Mouse (Mus musculus): ENCODE data around the gene Taar7f. TPM values are rescaled to one million over a fixed set of nuclear protein-coding genes. Genes with fewer than 3 reads are reported as not detected.
A peak's percentile ranks its signal among the peaks of the same experiment; 100 is the strongest.
"Not testable (repeated sequence)": the region's sequence is repeated elsewhere in the genome, so short reads cannot be mapped to it uniquely, and the experiment has no call there.

The Taar7f gene
- polyA plus RNA-seq (2015; fragmentation: Nextera tagmentation; extraction: Ambion mirVana), result not detected in 2 replicates

GRCm38 (mm10) chr10:24049210-24049609 lies at the start of gene Taar7f:
TSS of gene Taar7f (plus strand) at chr10:24049510.
- H3K4me2 ChIP-seq (replicated peaks), result no peak within 1 kb of the TSS
- H3K4me3 ChIP-seq (replicated peaks), result no peak within 1 kb of the TSS
- H3K4me1 ChIP-seq (replicated peaks), result no peaks in the 10 kb centered on the region
- H3K36me3 ChIP-seq, result no peaks in the 10 kb centered on the region
- no peaks in the 10 kb centered on the region for H3K9me3 ChIP-seq
- no peak for ATAC-seq
- no peak within 1 kb of the TSS for H3K9ac ChIP-seq
- no peaks in the 10 kb centered on the region for H3K27me3 ChIP-seq (replicated peaks)
- no peak within 1 kb of the TSS for H3K27ac ChIP-seq

GRCm38 (mm10) chr10:23999639-24000038 lies 49.7 kb upstream of the Taar7f start, which contains the start of gene Taar7b:
TSS of gene Taar7b (plus strand) at chr10:23999939.
- no peak within 1 kb of the TSS for H3K27ac ChIP-seq
- 82% methylated on average over 1 of the region's 1 CpGs for WGBS
- H3K36me3 ChIP-seq, result no peaks in the 10 kb centered on the region
- H3K9me3 ChIP-seq, result no peaks in the 10 kb centered on the region
- no peak for ATAC-seq
- no peaks in the 10 kb centered on the region for H3K27me3 ChIP-seq (replicated peaks)
- no peak within 1 kb of the TSS for H3K9ac ChIP-seq
- H3K4me2 ChIP-seq (replicated peaks), result no peak within 1 kb of the TSS
- H3K4me3 ChIP-seq (replicated peaks), result no peak within 1 kb of the TSS
- no peaks in the 10 kb centered on the region for H3K4me1 ChIP-seq (replicated peaks)

- H3K4me2 ChIP-seq (replicated peaks), result no peak overlapping the region
- H3K4me1 ChIP-seq (replicated peaks), result no peaks in the 10 kb centered on the region
- no peaks in the 10 kb centered on the region for H3K27me3 ChIP-seq (replicated peaks)
- no peaks in the 10 kb centered on the region for H3K9me3 ChIP-seq
- H3K36me3 ChIP-seq, result no peaks in the 10 kb centered on the region
- H3K27ac ChIP-seq, result no peak overlapping the region
- H3K9ac ChIP-seq, result no peak overlapping the region
- 83% methylated on average over 1 of the region's 1 CpGs for WGBS
- no peak for ATAC-seq
- H3K4me3 ChIP-seq (replicated peaks), result no peak overlapping the region
These were observed 42.9 kb upstream of the Taar7f start for GRCm38 (mm10) chr10:24006442-24006841.

- Histone ChIP-seq H3K4me3 (replicated peaks) (no peak overlapping the region), H3K9ac (no peak overlapping the region), H3K9me3 (no peaks in the 10 kb centered on the region), H3K4me1 (replicated peaks) (no peaks in the 10 kb centered on the region), H3K27me3 (replicated peaks) (no peaks in the 10 kb centered on the region), H3K36me3 (no peaks in the 10 kb centered on the region), H3K4me2 (replicated peaks) (no peak overlapping the region), H3K27ac (no peak overlapping the region)
- ATAC-seq, result no peak
- 35% methylated on average over 2 of the region's 2 CpGs for WGBS
These were observed 42.3 kb upstream of the Taar7f start for GRCm38 (mm10) chr10:24007034-24007433.

GRCm38 (mm10) chr10:24008143-24008542 lies 41.2 kb upstream of the Taar7f start:
- H3K4me1 ChIP-seq (replicated peaks), result no peaks in the 10 kb centered on the region
- no peaks in the 10 kb centered on the region for H3K27me3 ChIP-seq (replicated peaks)
- H3K4me3 ChIP-seq (replicated peaks), result no peak overlapping the region
- no peak overlapping the region for H3K27ac ChIP-seq
- 93% methylated on average over 1 of the region's 1 CpGs for WGBS
- no peak for ATAC-seq
- no peaks in the 10 kb centered on the region for H3K9me3 ChIP-seq
- no peaks in the 10 kb centered on the region for H3K36me3 ChIP-seq
- H3K9ac ChIP-seq, result no peak overlapping the region
- no peak overlapping the region for H3K4me2 ChIP-seq (replicated peaks)

- H3K36me3 ChIP-seq, result no peaks in the 10 kb centered on the region
- no peak within 1 kb of the TSS for H3K27ac ChIP-seq
- no peaks in the 10 kb centered on the region for H3K4me1 ChIP-seq (replicated peaks)
- no peaks in the 10 kb centered on the region for H3K27me3 ChIP-seq (replicated peaks)
- no peak within 1 kb of the TSS for H3K4me3 ChIP-seq (replicated peaks)
- no peak within 1 kb of the TSS for H3K4me2 ChIP-seq (replicated peaks)
- no peaks in the 10 kb centered on the region for H3K9me3 ChIP-seq
- H3K9ac ChIP-seq, result no peak within 1 kb of the TSS
- no peak for ATAC-seq
These were observed 22.4 kb upstream of the Taar7f start, which contains the start of gene Taar7d for GRCm38 (mm10) chr10:24026922-24027321. TSS of gene Taar7d (plus strand) at chr10:24027222.

GRCm38 (mm10) chr10:24031347-24031746 lies 18.0 kb upstream of the Taar7f start:
- Histone ChIP-seq H3K4me3 (replicated peaks) (no peak overlapping the region), H3K27me3 (replicated peaks) (no peaks in the 10 kb centered on the region)
- ATAC-seq, result no peak

GRCm38 (mm10) chr10:24037314-24037713 lies 12.0 kb upstream of the Taar7f start, which contains the start of gene Taar7e:
TSS of gene Taar7e (plus strand) at chr10:24037614.
- Histone ChIP-seq H3K36me3 (no peaks in the 10 kb centered on the region), H3K9me3 (no peaks in the 10 kb centered on the region), H3K27ac (no peak within 1 kb of the TSS), H3K9ac (no peak within 1 kb of the TSS), H3K4me3 (replicated peaks) (no peak within 1 kb of the TSS), H3K4me2 (replicated peaks) (no peak within 1 kb of the TSS), H3K27me3 (replicated peaks) (no peaks in the 10 kb centered on the region), H3K4me1 (replicated peaks) (no peaks in the 10 kb centered on the region)
- no peak for ATAC-seq
- 88% methylated on average over 2 of the region's 2 CpGs for WGBS

More at GRCm38 (mm10) chr10:24031347-24031746, 18.0 kb upstream of the Taar7f start:
- no peaks in the 10 kb centered on the region for H3K4me1 ChIP-seq (replicated peaks)
- no peak overlapping the region for H3K4me2 ChIP-seq (replicated peaks)
- H3K9me3 ChIP-seq, result no peaks in the 10 kb centered on the region
- H3K36me3 ChIP-seq, result no peaks in the 10 kb centered on the region
- no peak overlapping the region for H3K27ac ChIP-seq
- H3K9ac ChIP-seq, result no peak overlapping the region

GRCm38 (mm10) chr10:24040120-24040869 lies 9.0 kb upstream of the Taar7f start:
- Histone ChIP-seq H3K4me1 (replicated peaks) (no peaks in the 10 kb centered on the region), H3K27me3 (replicated peaks) (no peaks in the 10 kb centered on the region), H3K4me2 (replicated peaks) (no peak overlapping the region), H3K27ac (no peak overlapping the region), H3K36me3 (no peaks in the 10 kb centered on the region), H3K9me3 (no peaks in the 10 kb centered on the region), H3K4me3 (replicated peaks) (no peak overlapping the region), H3K9ac (no peak overlapping the region)
- ATAC-seq, result no peak
- WGBS, result 38% methylated on average over 2 of the region's 2 CpGs

GRCm38 (mm10) chr10:24052039-24052438 lies 2.7 kb downstream of the Taar7f start:
- H3K4me1 ChIP-seq (replicated peaks), result no peaks in the 10 kb centered on the region
- ATAC-seq, result no peak
- no peak overlapping the region for H3K4me2 ChIP-seq (replicated peaks)
- no peak overlapping the region for H3K9ac ChIP-seq
- WGBS, result 47% methylated on average over 5 of the region's 5 CpGs
- H3K27me3 ChIP-seq (replicated peaks), result no peaks in the 10 kb centered on the region
- no peaks in the 10 kb centered on the region for H3K36me3 ChIP-seq
- no peak overlapping the region for H3K27ac ChIP-seq
- H3K9me3 ChIP-seq, result no peaks in the 10 kb centered on the region
- no peak overlapping the region for H3K4me3 ChIP-seq (replicated peaks)

GRCm38 (mm10) chr10:24058986-24059385 lies 9.7 kb downstream of the Taar7f start:
- no peak overlapping the region for H3K27ac ChIP-seq
- H3K27me3 ChIP-seq (replicated peaks), result no peaks in the 10 kb centered on the region
- H3K4me2 ChIP-seq (replicated peaks), result no peak overlapping the region
- H3K36me3 ChIP-seq, result no peaks in the 10 kb centered on the region
- no peak overlapping the region for H3K4me3 ChIP-seq (replicated peaks)
- ATAC-seq, result no peak
- H3K9me3 ChIP-seq, result no peaks in the 10 kb centered on the region
- no peaks in the 10 kb centered on the region for H3K4me1 ChIP-seq (replicated peaks)
- H3K9ac ChIP-seq, result no peak overlapping the region
- 84% methylated on average over 3 of the region's 3 CpGs for WGBS

GRCm38 (mm10) chr10:24074751-24075150 lies 25.4 kb downstream of the Taar7f start:
- H3K4me3 ChIP-seq (replicated peaks); H3K4me2 ChIP-seq (replicated peaks); H3K27ac ChIP-seq; H3K9ac ChIP-seq; H3K27me3 ChIP-seq (replicated peaks); H3K4me1 ChIP-seq (replicated peaks); H3K9me3 ChIP-seq; H3K36me3 ChIP-seq: not testable (repeated sequence)
- ATAC-seq, result peak; percentile 43; the same call in 1 of the 2 replicates
- 47% methylated on average over 2 of the region's 2 CpGs for WGBS

GRCm38 (mm10) chr10:24076200-24076599 lies 26.9 kb downstream of the Taar7f start, which contains the start of gene Taar8a:
TSS of gene Taar8a (plus strand) at chr10:24076500.
- H3K4me1 ChIP-seq (replicated peaks); H3K36me3 ChIP-seq; ATAC-seq; H3K9ac ChIP-seq; H3K9me3 ChIP-seq; H3K4me2 ChIP-seq (replicated peaks); H3K27me3 ChIP-seq (replicated peaks); H3K27ac ChIP-seq; H3K4me3 ChIP-seq (replicated peaks): not testable (repeated sequence)
- 84% methylated on average over 2 of the region's 4 CpGs for WGBS
